Mouse (Mus musculus) kidney, adult 2 months (tissue): ENCODE measurements at regions not wholly inside any gene's neighbourhood (a gene's known extent, or its start where the extent isn't known, plus 50 kb on each side); places are given as distances from the start of the nearest gene placed in this dataset.
A peak's percentile ranks its signal among the peaks of the same experiment; 100 is the strongest.

Experiments
- DNase-seq: peaks from one replicate; pipeline ENCODE4 v3.0.0; 2021
- H3K27ac ChIP-seq: fragments of 200-500 bp; 2 replicates; pipeline ENCODE4 v1.5.1; 2012; ENCODE audit warnings: low read depth, low read length, control low read depth, inconsistent platforms; ENCODE audit not compliant: insufficient read depth
- H3K27me3 ChIP-seq: fragments of 200-500 bp; replicated peaks from 2 replicates; pipeline ENCODE4 v1.6.1; 2012; ENCODE audit warnings: mild to moderate bottlenecking, moderate library complexity, low read length, inconsistent platforms; ENCODE audit not compliant: control insufficient read depth, insufficient read depth
- H3K36me3 ChIP-seq: fragments of 200-500 bp; 2 replicates; pipeline ENCODE4 v1.6.1; 2012; ENCODE audit warnings: mild to moderate bottlenecking, moderate library complexity, low read length, inconsistent platforms; ENCODE audit not compliant: control insufficient read depth, insufficient read depth
- H3K4me1 ChIP-seq: fragments of 200-500 bp; 2 replicates; pipeline ENCODE4 v1.6.1; 2011; ENCODE audit warnings: low read length; ENCODE audit not compliant: control insufficient read depth, insufficient read depth
- H3K4me3 ChIP-seq: fragments of 200-500 bp; 2 replicates; pipeline ENCODE4 v1.5.1; 2011; ENCODE audit warnings: mild to moderate bottlenecking, low read depth, low read length, control low read depth; ENCODE audit not compliant: insufficient read depth
- CTCF ChIP-seq: fragments of 200-500 bp; conservative IDR thresholded peaks from 2 replicates; pipeline ENCODE4 v1.5.1; 2011; ENCODE audit warnings: low read depth, mild to moderate bottlenecking, control low read depth, low read length, moderate library complexity, mixed read lengths; ENCODE audit not compliant: insufficient read depth, insufficient read length
- POLR2A ChIP-seq: fragments of 200-500 bp; IDR thresholded peaks from one replicate; pipeline ENCODE4 v1.6.1; 2011; ENCODE audit warnings: low read depth, low read length, control low read depth
- WGBS: fragments of 180-500 bp; shearing (Covaris S2); methylation state at CpG from one replicate; pipeline ENCODE4 v1.1.7; 2018; 5-methylcytosine and 5-hydroxymethylcytosine counted together

GRCm38 (mm10) chrX:99330386-99330785, 140.7 kb downstream of the Pja1 start:
- no peaks in the 10 kb centered on the region for H3K27me3 ChIP-seq
- no peak for TF ChIP-seq POLR2A
- TF ChIP-seq CTCF, result no peak
- H3K36me3 ChIP-seq, result no peaks in the 10 kb centered on the region
- H3K4me3 ChIP-seq, result no peak overlapping the region
- WGBS, result 86% methylated on average over 8 of the region's 8 CpGs
- H3K27ac ChIP-seq, result no peak overlapping the region
- peaks cover under 1% of the 10 kb centered on the region for H3K4me1 ChIP-seq
- DNase-seq, result no peak

GRCm38 (mm10) chrX:99328576-99328975, 142.5 kb downstream of the Pja1 start:
- DNase-seq, result no peak
- Histone ChIP-seq H3K4me3 (no peak overlapping the region), H3K36me3 (no peaks in the 10 kb centered on the region), H3K27ac (no peak overlapping the region), H3K27me3 (no peaks in the 10 kb centered on the region), H3K4me1 (peaks cover 5% of the 10 kb centered on the region; the same call in 1 of the 2 replicates)
- WGBS, result 60% methylated on average over 4 of the region's 4 CpGs
- no peak for TF ChIP-seq CTCF
- no peak for TF ChIP-seq POLR2A

GRCm38 (mm10) chrX:99326167-99326566, 144.9 kb downstream of the Pja1 start:
- Histone ChIP-seq H3K4me1 (0 out of 2 replicates have a peak, but pooled peaks cover 5% of the 10 kb centered on the region), H3K27me3 (no peaks in the 10 kb centered on the region), H3K36me3 (no peaks in the 10 kb centered on the region), H3K4me3 (no peak overlapping the region), H3K27ac (peak overlapping the region; percentile 32; the same call in 1 of the 2 replicates)
- 18% methylated on average over 7 of the region's 7 CpGs for WGBS
- TF ChIP-seq CTCF (no peak), POLR2A (no peak)
- DNase-seq, result peak; percentile 64

- H3K27me3 ChIP-seq, result no peaks in the 10 kb centered on the region
- DNase-seq, result peak; percentile 70
Measured at GRCm38 (mm10) chrX:99325460-99325859, 145.6 kb downstream of the Pja1 start.

GRCm38 (mm10) chrX:99324546-99325170, 146.4 kb downstream of the Pja1 start:
- 0 out of 2 replicates have a peak, but pooled peaks cover 5% of the 10 kb centered on the region for H3K4me1 ChIP-seq
- no peaks in the 10 kb centered on the region for H3K27me3 ChIP-seq
- H3K36me3 ChIP-seq, result no peaks in the 10 kb centered on the region
- WGBS, result 58% methylated on average over 6 of the region's 6 CpGs
- no peak overlapping the region for H3K4me3 ChIP-seq
- TF ChIP-seq CTCF (no peak), POLR2A (no peak)
- H3K27ac ChIP-seq, result peak overlapping the region; percentile 73
- peak; percentile 22 for DNase-seq

More at GRCm38 (mm10) chrX:99325460-99325859, 145.6 kb downstream of the Pja1 start:
- Histone ChIP-seq H3K36me3 (no peaks in the 10 kb centered on the region), H3K4me1 (0 out of 2 replicates have a peak, but pooled peaks cover 5% of the 10 kb centered on the region), H3K27ac (peak overlapping the region; percentile 70), H3K4me3 (no peak overlapping the region)
- WGBS, result 59% methylated on average over 8 of the region's 8 CpGs
- no peak for TF ChIP-seq CTCF
- TF ChIP-seq POLR2A, result no peak

GRCm38 (mm10) chrX:99319791-99320190, 151.3 kb downstream of the Pja1 start:
- no peak overlapping the region for H3K4me3 ChIP-seq
- WGBS, result 82% methylated on average over 7 of the region's 7 CpGs
- no peak for DNase-seq
- TF ChIP-seq POLR2A (no peak), CTCF (no peak)
- H3K27ac ChIP-seq, result no peak overlapping the region
- no peaks in the 10 kb centered on the region for H3K27me3 ChIP-seq
- H3K4me1 ChIP-seq, result peaks cover 5% of the 10 kb centered on the region
- H3K36me3 ChIP-seq, result no peaks in the 10 kb centered on the region

- no peak overlapping the region for H3K4me3 ChIP-seq
- TF ChIP-seq CTCF (no peak), POLR2A (no peak)
- H3K36me3 ChIP-seq, result no peaks in the 10 kb centered on the region
- H3K4me1 ChIP-seq, result peaks cover 5% of the 10 kb centered on the region
- H3K27ac ChIP-seq, result no peak overlapping the region
- H3K27me3 ChIP-seq, result no peaks in the 10 kb centered on the region
- peak; percentile 16 for DNase-seq
- 42% methylated on average over 6 of the region's 6 CpGs for WGBS
Measured at GRCm38 (mm10) chrX:99319163-99319562, 151.9 kb downstream of the Pja1 start.

- TF ChIP-seq CTCF (no peak), POLR2A (no peak)
- 25% methylated on average over 8 of the region's 8 CpGs for WGBS
- Histone ChIP-seq H3K4me3 (no peak overlapping the region), H3K27me3 (no peaks in the 10 kb centered on the region), H3K27ac (0 out of 2 replicates have a peak overlapping the region, but pooled peaks have one; percentile 45), H3K36me3 (no peaks in the 10 kb centered on the region), H3K4me1 (peaks cover 5% of the 10 kb centered on the region)
- DNase-seq, result peak; percentile 74
Measured at GRCm38 (mm10) chrX:99318141-99318540, 152.9 kb downstream of the Pja1 start.
